In the genomic region with DNA sequence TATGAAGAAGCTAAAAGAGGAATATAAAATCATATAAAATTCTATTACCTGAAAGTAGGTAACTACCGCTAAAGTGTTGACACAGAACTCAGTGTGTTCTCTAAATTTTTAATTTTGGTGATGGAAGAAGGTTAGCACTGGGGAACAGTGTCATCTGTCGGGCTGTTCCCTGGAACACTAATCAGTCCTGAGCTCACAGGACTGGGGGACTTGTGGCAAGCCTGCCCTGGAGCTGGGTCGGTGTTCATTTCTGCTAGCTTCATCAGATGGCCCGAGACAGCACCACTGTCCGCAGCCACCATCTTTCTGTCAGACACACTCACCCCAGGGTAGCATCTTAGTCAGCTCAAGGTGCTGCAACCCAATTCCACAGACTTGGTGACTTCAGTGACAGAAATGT, we compare ENCODE assay signal across 28 mouse cellular contexts. TPM values are rescaled to one million over a fixed set of nuclear protein-coding genes. Genes with fewer than 3 reads are reported as not detected.
"Had no signal": no experiment of that assay in that cellular context is flagged by ENCODE, and none has a peak within 500 bp of the region (broad histone marks: within the 10 kb centered on the region; RNA-seq: fewer than 3 reads in every experiment).

No protein-coding gene starts in this region.

- H3K9ac ChIP-seq: embryonic facial prominence, embryonic 12.5 days; embryonic facial prominence, embryonic 13.5 days; embryonic facial prominence, embryonic 15.5 days; forebrain, embryonic 12.5 days; forebrain, embryonic 13.5 days; forebrain, postnatal 0 days had no signal

- H3K4me3 ChIP-seq: embryonic facial prominence, embryonic 10.5 days; embryonic facial prominence, embryonic 12.5 days; embryonic facial prominence, embryonic 13.5 days; embryonic facial prominence, embryonic 15.5 days; erythroblast, embryonic 14.5 days; forebrain, embryonic 10.5 days; forebrain, embryonic 12.5 days; forebrain, embryonic 13.5 days; gastrocnemius, adult 2 months; heart, adult 2 months; heart, embryonic 10.5 days had no signal

- ATAC-seq: forebrain, embryonic 13.5 days; forebrain, embryonic 14.5 days; forebrain, embryonic 16.5 days; forebrain, postnatal 0 days had no signal

- H3K27me3 ChIP-seq: embryonic facial prominence, embryonic 12.5 days; embryonic facial prominence, embryonic 13.5 days; embryonic facial prominence, embryonic 15.5 days; forebrain, embryonic 12.5 days; forebrain, embryonic 13.5 days had no signal

- H3K9me3 ChIP-seq: embryonic facial prominence, embryonic 10.5 days; embryonic facial prominence, embryonic 12.5 days; embryonic facial prominence, embryonic 13.5 days; embryonic facial prominence, embryonic 15.5 days; forebrain, embryonic 10.5 days; forebrain, embryonic 12.5 days; forebrain, embryonic 13.5 days; heart, embryonic 10.5 days had no signal

- H3K27ac ChIP-seq: embryonic facial prominence, embryonic 10.5 days; embryonic facial prominence, embryonic 12.5 days; embryonic facial prominence, embryonic 13.5 days; embryonic facial prominence, embryonic 15.5 days; forebrain, embryonic 10.5 days; forebrain, embryonic 12.5 days; forebrain, embryonic 13.5 days; gastrocnemius, adult 2 months; heart, adult 2 months; heart, embryonic 10.5 days had no signal

- H3K36me3 ChIP-seq: embryonic facial prominence, embryonic 10.5 days; embryonic facial prominence, embryonic 12.5 days; embryonic facial prominence, embryonic 13.5 days; embryonic facial prominence, embryonic 15.5 days; forebrain, embryonic 10.5 days; forebrain, embryonic 12.5 days; heart, embryonic 10.5 days had no signal

- H3K4me1 ChIP-seq: embryonic facial prominence, embryonic 10.5 days; embryonic facial prominence, embryonic 12.5 days; forebrain, embryonic 10.5 days had no signal

- H3K4me2 ChIP-seq: embryonic facial prominence, embryonic 12.5 days; embryonic facial prominence, embryonic 13.5 days; embryonic facial prominence, embryonic 15.5 days; forebrain, embryonic 12.5 days; forebrain, embryonic 13.5 days had no signal

- DNase-seq: cerebellum, adult 2 months; cerebellum, adult 8-10 months; cerebellum, adult 9-10 months; cerebellum, adult 9-11 months; cerebellum, postnatal 10 days; cerebellum, postnatal 14 days; cerebellum, postnatal 25 days; cerebellum, postnatal 36 days; embryo, embryonic 11 days; forebrain, postnatal 0 days; gastrocnemius, adult 2 months; gastrocnemius, postnatal 10 days; gastrocnemius, postnatal 14 days; gastrocnemius, postnatal 25 days; gastrocnemius, postnatal 36 days; heart, adult 18-20 months; heart, adult 2 months had no signal

RNA-seq across cellular contexts. Expression of a gene that starts 15.8 kb away (rescaled TPM):
- polyA plus RNA-seq: erythroblast, embryonic 14.5 days had no signal
